Mouse (Mus musculus): ENCODE data around the gene Gldn. TPM values are rescaled to one million over a fixed set of nuclear protein-coding genes. Genes with fewer than 3 reads are reported as not detected.
A peak's percentile ranks its signal among the peaks of the same experiment; 100 is the strongest.

Gldn gene
- polyA plus RNA-seq, 1 experiment from 2014 or later = not detected

DNA sequence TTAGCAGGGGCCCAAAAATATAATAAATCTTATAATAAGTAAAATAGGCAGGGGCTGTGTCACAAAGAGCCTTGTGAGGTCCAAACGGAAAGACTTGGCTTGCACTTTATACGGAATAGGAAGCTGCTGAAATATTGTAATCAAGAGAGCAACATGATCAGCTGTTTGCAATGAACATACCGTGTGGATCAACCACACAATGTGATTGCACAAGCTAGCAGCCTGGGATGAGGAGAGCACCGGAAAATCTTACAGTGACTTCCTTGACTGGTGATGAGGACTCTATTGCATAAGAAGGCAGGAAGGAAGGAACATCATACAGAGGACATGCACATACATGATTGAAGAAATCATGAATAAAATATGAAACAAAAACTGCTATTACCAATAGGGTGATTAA lies 11.0 kb upstream of the Gldn start:
- no peak for ATAC-seq
- Histone ChIP-seq H3K9ac (replicated peaks; ENCODE audit: low read depth) (no peak overlapping the region), H3K4me3 (ENCODE audit: low read depth, low read length) (no peak overlapping the region), H3K4me1 (ENCODE audit: insufficient read depth, low read depth, low read length) (no peaks in the 10 kb centered on the region), H3K4me2 (replicated peaks; ENCODE audit: low read depth, low read length) (no peak overlapping the region), H3K9me3 (ENCODE audit: low read length) (no peaks in the 10 kb centered on the region), H3K36me3 (ENCODE audit: insufficient read depth, low read length) (no peaks in the 10 kb centered on the region), H3K27me3 (replicated peaks; ENCODE audit: insufficient read depth, low read length) (no peaks in the 10 kb centered on the region), H3K27ac (ENCODE audit: low read length) (no peak overlapping the region)
- peak; percentile 27 for DNase-seq (ENCODE audit: low spot score)
- TF ChIP-seq CTCF (IDR thresholded peaks at IDR 0.05) (no peak), EP300 (IDR thresholded peaks at IDR 0.05) (no peak)
- 75% methylated on average over 4 of the region's 4 CpGs for WGBS

DNA sequence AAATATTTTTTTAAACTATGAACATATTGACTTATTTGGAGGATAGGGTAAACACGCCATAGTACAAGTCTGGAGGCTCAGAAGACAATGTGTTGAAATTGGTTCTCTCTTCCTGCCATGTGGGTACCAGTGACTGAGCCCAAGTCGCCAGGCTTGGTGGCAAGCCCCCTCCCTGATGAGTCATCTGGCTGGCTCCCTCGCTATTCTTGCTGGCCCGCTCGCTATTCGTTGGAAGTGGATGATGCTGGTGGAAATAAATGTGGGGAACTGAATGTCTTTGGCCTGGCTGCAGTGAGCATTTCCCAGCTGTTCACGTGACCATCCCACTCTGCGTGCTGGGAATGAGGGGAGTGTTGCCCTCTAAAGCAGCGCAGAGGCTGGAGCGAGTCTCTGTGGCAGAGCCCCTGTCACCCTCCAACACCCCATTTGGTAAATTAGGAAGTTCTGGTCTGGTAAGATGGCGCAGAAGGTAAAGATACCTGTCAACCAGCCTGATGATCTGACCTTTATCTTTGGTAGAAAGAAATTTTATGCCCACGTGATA lies 7.2 kb upstream of the Gldn start:
- Histone ChIP-seq H3K9ac (replicated peaks; ENCODE audit: low read depth) (no peak overlapping the region), H3K4me3 (ENCODE audit: low read depth, low read length) (no peak overlapping the region), H3K9me3 (ENCODE audit: low read length) (no peaks in the 10 kb centered on the region), H3K4me1 (ENCODE audit: insufficient read depth, low read depth, low read length) (no peaks in the 10 kb centered on the region), H3K27ac (ENCODE audit: low read length) (no peak overlapping the region), H3K36me3 (ENCODE audit: insufficient read depth, low read length) (no peaks in the 10 kb centered on the region), H3K4me2 (replicated peaks; ENCODE audit: low read depth, low read length) (no peak overlapping the region), H3K27me3 (replicated peaks; ENCODE audit: insufficient read depth, low read length) (no peaks in the 10 kb centered on the region)
- ATAC-seq (no peak), DNase-seq (ENCODE audit: low spot score) (no peak)
- WGBS = 79% methylated on average over 12 of the region's 12 CpGs
- TF ChIP-seq CTCF (IDR thresholded peaks at IDR 0.05) (no peak), EP300 (IDR thresholded peaks at IDR 0.05) (no peak)

DNA sequence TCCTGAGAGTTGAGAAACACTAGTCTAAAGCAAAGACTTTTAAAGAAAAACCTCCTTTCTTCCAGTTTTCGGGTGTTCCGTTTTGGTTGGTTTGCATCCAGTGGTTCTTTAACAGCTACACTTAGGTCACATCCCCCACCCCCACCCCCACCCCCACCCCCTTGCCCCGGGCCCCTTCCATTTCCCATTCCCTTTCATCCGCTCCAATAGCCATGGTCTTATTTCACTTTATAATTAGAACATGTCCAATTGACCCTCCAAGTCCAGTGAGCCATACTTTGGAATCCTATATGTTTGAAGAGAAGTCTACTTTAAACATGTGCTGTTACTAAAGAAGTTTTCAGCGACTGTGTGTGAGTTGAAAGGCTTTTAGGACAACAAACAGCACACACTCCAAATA lies 1.5 kb downstream of the Gldn start:
- ATAC-seq (no peak), DNase-seq (ENCODE audit: low spot score) (no peak)
- H3K27me3 ChIP-seq (replicated peaks; ENCODE audit: insufficient read depth, low read length) = no peaks in the 10 kb centered on the region

DNA sequence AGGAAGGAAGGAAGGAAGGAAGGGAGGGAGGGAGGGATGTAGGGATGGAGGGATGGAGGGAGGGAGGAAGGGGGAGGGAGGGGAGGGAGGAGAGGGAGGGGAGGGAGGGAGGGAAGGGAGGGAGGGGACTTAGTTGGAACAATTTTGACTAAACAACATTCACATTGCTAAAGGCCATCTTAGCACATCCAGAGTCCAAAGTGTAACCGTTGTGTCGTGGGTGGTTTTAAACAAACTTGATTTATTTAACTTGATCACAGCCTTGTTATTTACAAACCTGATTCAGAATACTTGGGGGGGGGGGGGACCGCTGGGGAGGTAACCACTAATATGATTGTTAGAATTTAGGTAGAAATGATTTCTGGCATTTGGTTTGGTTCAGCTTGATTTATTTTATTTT lies 13.1 kb downstream of the Gldn start:
- no peaks in the 10 kb centered on the region for H3K4me1 ChIP-seq (ENCODE audit: insufficient read depth, low read depth, low read length)
- no peak for TF ChIP-seq CTCF (IDR thresholded peaks at IDR 0.05)
- TF ChIP-seq EP300 (IDR thresholded peaks at IDR 0.05) = no peak
- H3K4me3 ChIP-seq (ENCODE audit: low read depth, low read length) = no peak overlapping the region
- ATAC-seq (no peak), DNase-seq (ENCODE audit: low spot score) (no peak)
- H3K4me2 ChIP-seq (replicated peaks; ENCODE audit: low read depth, low read length) = no peak overlapping the region
- H3K9ac ChIP-seq (replicated peaks; ENCODE audit: low read depth) = no peak overlapping the region
- H3K9me3 ChIP-seq (ENCODE audit: low read length) = no peaks in the 10 kb centered on the region
- H3K27me3 ChIP-seq (replicated peaks; ENCODE audit: insufficient read depth, low read length) = no peaks in the 10 kb centered on the region
- H3K36me3 ChIP-seq (ENCODE audit: insufficient read depth, low read length) = no peaks in the 10 kb centered on the region
- WGBS = 58% methylated on average over 3 of the region's 3 CpGs
- no peak overlapping the region for H3K27ac ChIP-seq (ENCODE audit: low read length)

More for the DNA sequence above, 1.5 kb downstream of the Gldn start:
- no peak overlapping the region for H3K4me2 ChIP-seq (replicated peaks; ENCODE audit: low read depth, low read length)
- TF ChIP-seq CTCF (IDR thresholded peaks at IDR 0.05) (no peak), EP300 (IDR thresholded peaks at IDR 0.05) (no peak)
- WGBS = 37% methylated on average over 5 of the region's 5 CpGs
- no peaks in the 10 kb centered on the region for H3K4me1 ChIP-seq (ENCODE audit: insufficient read depth, low read depth, low read length)
- no peaks in the 10 kb centered on the region for H3K9me3 ChIP-seq (ENCODE audit: low read length)
- no peak overlapping the region for H3K27ac ChIP-seq (ENCODE audit: low read length)
- no peak overlapping the region for H3K4me3 ChIP-seq (ENCODE audit: low read depth, low read length)
- no peak overlapping the region for H3K9ac ChIP-seq (replicated peaks; ENCODE audit: low read depth)
- H3K36me3 ChIP-seq (ENCODE audit: insufficient read depth, low read length) = no peaks in the 10 kb centered on the region

DNA sequence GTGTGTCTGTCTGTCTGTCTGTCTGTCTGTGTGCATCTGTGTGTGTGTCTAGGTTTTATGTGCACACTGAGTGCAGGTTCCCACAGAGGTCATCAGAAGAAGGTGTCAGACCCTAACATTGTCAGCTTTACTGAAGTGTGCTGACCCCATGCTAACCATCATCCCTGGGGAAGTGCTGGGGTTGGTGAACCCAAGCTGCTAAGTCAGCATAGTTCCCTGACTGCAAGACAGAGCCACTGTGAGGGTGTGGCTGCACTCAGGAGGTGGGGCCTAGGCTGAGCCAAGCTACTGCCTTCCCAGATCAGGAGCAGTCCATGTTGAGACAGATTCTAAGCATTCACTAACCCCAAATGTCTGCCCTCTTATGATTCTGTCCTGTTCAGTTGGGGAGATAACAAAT lies 13.5 kb downstream of the Gldn start:
- Histone ChIP-seq H3K4me3 (ENCODE audit: low read depth, low read length) (no peak overlapping the region), H3K4me1 (ENCODE audit: insufficient read depth, low read depth, low read length) (no peaks in the 10 kb centered on the region), H3K9ac (replicated peaks; ENCODE audit: low read depth) (no peak overlapping the region), H3K27me3 (replicated peaks; ENCODE audit: insufficient read depth, low read length) (no peaks in the 10 kb centered on the region), H3K9me3 (ENCODE audit: low read length) (no peaks in the 10 kb centered on the region), H3K27ac (ENCODE audit: low read length) (no peak overlapping the region), H3K36me3 (ENCODE audit: insufficient read depth, low read length) (no peaks in the 10 kb centered on the region), H3K4me2 (replicated peaks; ENCODE audit: low read depth, low read length) (no peak overlapping the region)
- no peak for ATAC-seq
- DNase-seq (ENCODE audit: low spot score) = no peak
- TF ChIP-seq CTCF (IDR thresholded peaks at IDR 0.05) (no peak), EP300 (IDR thresholded peaks at IDR 0.05) (no peak)

DNA sequence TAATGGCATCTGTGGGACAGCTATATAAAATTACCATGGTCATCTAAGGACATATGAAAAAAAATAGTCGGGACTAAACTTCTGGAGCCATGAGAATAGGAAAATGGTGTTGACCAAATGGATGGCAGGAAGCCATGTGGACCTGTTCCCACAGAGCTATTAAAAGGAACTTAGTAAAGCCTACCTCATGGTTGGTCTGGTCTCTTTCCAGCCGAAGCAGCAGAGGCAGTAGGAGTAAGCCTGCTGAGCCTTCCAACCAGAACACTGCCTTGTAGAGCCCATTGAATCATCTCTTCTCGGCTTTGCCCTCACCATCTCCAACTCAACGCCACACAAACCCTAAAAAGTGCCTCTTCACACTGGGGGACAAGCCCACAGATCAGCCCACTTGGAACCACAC lies 15.0 kb downstream of the Gldn start:
- Histone ChIP-seq H3K4me2 (replicated peaks; ENCODE audit: low read depth, low read length) (no peak overlapping the region), H3K27me3 (replicated peaks; ENCODE audit: insufficient read depth, low read length) (no peaks in the 10 kb centered on the region), H3K27ac (ENCODE audit: low read length) (no peak overlapping the region), H3K4me1 (ENCODE audit: insufficient read depth, low read depth, low read length) (no peaks in the 10 kb centered on the region), H3K9ac (replicated peaks; ENCODE audit: low read depth) (no peak overlapping the region), H3K4me3 (ENCODE audit: low read depth, low read length) (no peak overlapping the region), H3K36me3 (ENCODE audit: insufficient read depth, low read length) (no peaks in the 10 kb centered on the region), H3K9me3 (ENCODE audit: low read length) (no peaks in the 10 kb centered on the region)
- 61% methylated on average over 4 of the region's 4 CpGs for WGBS
- TF ChIP-seq EP300 (IDR thresholded peaks at IDR 0.05) (no peak), CTCF (IDR thresholded peaks at IDR 0.05) (no peak)
- no peak for ATAC-seq
- DNase-seq (ENCODE audit: low spot score) = no peak

DNA sequence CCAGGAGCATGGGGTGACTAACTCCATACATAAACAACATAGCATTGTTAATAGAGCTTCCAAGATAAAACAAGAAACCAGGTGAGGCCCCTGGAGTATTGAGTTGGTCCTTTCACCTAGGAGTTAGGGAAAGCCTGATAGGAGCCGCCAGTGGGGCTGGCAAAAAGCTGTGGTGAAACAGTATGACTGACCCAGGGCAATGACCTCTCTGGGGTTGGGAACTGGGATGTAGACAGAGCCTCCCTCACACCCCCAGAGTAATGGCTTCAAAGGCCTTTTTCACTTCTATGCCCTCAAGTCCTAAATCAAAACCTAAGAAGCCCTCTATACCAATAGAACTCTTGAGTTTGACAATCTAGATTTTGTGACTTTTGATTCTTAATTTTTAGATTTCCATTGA lies 21.9 kb downstream of the Gldn start:
- ATAC-seq (no peak), DNase-seq (ENCODE audit: low spot score) (no peak)
- no peak overlapping the region for H3K4me3 ChIP-seq (ENCODE audit: low read depth, low read length)
- H3K4me2 ChIP-seq (replicated peaks; ENCODE audit: low read depth, low read length) = no peak overlapping the region
- no peaks in the 10 kb centered on the region for H3K36me3 ChIP-seq (ENCODE audit: insufficient read depth, low read length)
- WGBS = 74% methylated on average over 1 of the region's 1 CpGs
- H3K27ac ChIP-seq (ENCODE audit: low read length) = no peak overlapping the region
- no peaks in the 10 kb centered on the region for H3K4me1 ChIP-seq (ENCODE audit: insufficient read depth, low read depth, low read length)
- TF ChIP-seq EP300 (IDR thresholded peaks at IDR 0.05) (no peak), CTCF (IDR thresholded peaks at IDR 0.05) (no peak)
- no peaks in the 10 kb centered on the region for H3K9me3 ChIP-seq (ENCODE audit: low read length)
- no peak overlapping the region for H3K9ac ChIP-seq (replicated peaks; ENCODE audit: low read depth)
- no peaks in the 10 kb centered on the region for H3K27me3 ChIP-seq (replicated peaks; ENCODE audit: insufficient read depth, low read length)
